Mouse (Mus musculus): ENCODE measurements around the gene Plekhm2.

Plekhm2 gene

DNA sequence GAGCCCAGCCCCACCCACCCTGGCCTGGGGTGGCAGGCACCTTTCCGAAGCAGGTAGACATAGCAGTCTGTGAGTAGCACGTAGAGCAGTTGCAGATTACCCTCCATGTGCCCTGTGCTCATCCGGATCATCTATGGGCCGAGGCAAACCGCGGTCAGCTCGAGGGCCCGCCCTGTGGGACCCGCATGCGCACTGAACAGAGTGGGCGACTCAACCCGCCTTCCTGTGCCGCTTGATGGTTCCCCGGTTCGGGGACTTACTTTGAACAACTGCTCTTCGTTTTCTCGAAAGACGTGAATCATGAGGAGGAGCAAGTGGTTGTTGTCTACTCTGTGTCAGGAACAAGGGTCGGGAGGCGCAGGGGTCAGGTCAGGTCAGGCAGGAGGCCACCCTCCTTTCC, 33.4 kb downstream of the Plekhm2 start:
- no peak for DNase-seq (ENCODE audit: low read depth)

- no peak for DNase-seq (ENCODE audit: low read depth)
Measured at GRCm38 (mm10) chr4:141630021-141630420, 34.7 kb downstream of the Plekhm2 start.

- no peak for DNase-seq (ENCODE audit: low read depth)
Measured at GRCm38 (mm10) chr4:141628661-141629060, 36.0 kb downstream of the Plekhm2 start.

GRCm38 (mm10) chr4:141627502-141627901, 37.2 kb downstream of the Plekhm2 start:
- DNase-seq (ENCODE audit: low read depth) = no peak

- no peak for DNase-seq (ENCODE audit: low read depth)
Measured at GRCm38 (mm10) chr4:141625774-141626550, 38.7 kb downstream of the Plekhm2 start.

DNA sequence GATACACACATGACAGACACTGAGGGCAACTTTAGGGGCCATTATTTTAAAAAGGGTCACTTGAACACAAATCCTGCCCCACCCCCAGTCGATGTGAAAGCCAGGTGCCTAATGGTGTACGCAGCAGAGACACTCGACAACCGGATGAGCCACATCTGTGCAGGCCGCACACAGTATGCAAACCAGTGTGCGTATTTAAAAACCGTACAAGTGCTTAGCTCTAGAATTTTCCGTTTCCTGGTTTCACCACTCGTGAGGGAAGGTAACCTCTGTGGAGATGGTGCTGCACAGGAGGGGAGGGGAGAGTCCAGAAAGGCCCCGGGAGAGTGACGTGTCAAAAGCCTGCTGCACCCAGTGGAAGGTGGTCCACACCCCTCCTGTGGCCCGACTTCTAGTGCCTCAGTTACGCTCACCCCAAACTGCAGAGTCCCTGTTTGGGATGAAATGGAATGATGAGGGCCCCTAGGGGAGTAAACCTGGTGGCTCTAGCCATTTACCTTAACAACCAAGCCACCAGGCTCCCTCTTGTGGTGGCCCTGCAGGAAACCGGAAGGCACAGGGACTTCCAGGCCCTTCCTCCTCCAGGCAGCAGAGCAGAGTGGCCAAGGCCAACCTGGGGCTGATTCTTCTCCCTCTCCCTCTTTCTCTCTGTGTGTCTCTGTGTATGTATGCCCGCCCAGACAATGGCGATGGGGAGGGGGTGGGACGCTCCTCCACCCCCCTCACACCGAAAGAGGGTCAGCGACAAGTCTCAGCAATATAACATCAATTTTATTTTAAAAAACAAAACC, 39.5 kb downstream of the Plekhm2 start:
- no peak for DNase-seq (ENCODE audit: low read depth)

DNA sequence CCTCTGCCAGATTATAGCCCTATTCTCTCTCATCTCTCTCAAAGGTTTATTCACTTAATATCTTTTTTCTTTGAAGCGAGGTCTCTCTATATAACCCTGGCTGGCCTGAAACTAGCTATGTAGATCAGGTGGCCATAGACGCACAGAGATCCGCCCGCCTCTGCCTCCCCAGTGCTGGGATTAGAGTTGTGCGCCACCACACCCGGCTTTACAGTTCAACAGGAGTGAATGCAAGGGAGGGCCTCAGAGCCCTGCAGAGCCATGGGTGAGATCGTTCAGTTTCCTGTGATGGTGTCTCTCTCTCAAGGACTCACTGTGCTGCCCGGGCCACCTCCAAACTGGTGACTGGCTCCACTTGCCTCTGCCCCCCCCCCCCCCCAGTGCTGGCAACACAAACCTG, 40.6 kb downstream of the Plekhm2 start:
- no peak for DNase-seq (ENCODE audit: low read depth)

DNA sequence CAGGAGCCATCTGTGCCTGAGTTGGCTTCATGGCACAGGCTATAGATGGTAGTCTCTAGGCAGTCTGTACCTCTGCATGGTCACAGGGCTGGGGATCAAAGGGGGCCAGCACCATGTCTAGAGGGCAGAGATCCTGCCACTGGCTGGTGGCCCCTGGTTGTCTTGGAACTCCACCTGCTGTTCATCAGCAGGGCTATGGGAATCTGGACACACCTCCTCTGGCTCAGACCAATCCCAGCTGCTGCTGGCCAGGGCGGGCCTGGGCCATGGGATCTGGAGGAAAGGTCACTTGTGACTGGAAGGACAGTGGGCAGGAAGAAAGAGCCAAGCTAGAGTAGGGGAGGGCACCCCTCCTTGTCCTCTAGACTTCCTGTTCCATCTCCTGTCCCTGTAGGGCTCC, 41.0 kb downstream of the Plekhm2 start, which contains the start of gene Slc25a34:
Slc25a34 (minus strand) TSS at position 156 of the 400 bp plus-strand sequence.
- DNase-seq (ENCODE audit: low read depth) = no peak

DNA sequence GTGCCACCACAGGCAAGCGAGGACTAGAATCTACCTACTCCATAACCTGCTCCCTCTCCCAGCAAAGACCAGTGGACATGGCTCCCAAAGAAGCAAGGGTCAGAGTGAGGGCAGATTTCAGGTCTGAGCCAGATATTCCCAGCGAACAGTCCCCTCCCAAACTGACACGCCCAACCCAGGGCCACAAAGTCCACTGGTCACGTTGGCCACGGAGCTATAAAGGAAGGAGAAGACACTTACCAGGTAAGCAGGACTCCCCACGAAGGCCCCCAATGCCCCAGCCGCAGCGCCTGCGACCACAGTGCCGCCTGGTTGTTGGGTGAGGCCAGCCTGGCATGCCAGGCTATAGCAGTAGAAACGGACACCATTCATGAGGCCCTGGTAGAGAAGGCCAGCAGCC, 41.7 kb downstream of the Plekhm2 start:
- no peak for DNase-seq (ENCODE audit: low read depth)

DNA sequence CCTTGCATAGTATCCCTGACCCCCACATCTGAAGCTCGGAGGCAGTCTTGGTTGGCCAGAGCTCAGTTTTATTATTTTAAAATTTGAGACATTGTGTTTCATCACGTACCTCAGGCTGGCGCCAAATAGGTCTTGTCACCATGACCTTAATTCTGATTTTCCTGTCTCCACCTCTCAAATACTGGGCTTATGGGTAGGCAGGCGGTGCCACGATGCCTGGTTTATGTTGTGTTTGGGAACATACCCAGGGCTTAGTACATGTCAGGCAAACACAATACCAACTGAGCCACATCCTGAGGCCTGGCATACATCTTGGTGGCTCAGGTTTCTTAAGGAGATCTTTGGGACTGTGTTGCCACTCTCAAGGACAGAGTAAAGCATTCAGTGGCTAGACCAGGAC, 42.1 kb downstream of the Plekhm2 start:
- DNase-seq (ENCODE audit: low read depth) = no peak

DNA sequence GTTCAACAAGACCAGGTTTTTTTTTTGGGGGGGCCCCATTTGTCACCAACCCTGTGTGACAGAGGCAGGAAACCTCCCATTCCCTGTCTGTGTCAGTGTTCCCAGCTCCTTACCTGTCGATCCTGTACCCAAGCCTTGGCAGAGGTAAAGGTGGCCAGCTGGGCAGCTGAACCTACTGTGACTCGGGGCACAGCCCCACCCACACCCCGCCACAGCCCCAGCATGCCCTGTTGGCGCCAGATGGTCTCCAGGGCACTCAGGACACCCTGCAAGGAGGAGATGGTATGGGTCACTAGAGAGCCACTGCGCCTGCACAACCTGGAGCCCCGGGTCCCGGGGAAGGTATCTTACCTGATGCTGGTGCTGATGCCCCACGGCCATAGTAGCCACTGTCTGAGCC, 42.6 kb downstream of the Plekhm2 start:
- no peak for DNase-seq (ENCODE audit: low read depth)

GRCm38 (mm10) chr4:141621297-141621696, 43.4 kb downstream of the Plekhm2 start:
- DNase-seq (ENCODE audit: low read depth) = no peak

DNA sequence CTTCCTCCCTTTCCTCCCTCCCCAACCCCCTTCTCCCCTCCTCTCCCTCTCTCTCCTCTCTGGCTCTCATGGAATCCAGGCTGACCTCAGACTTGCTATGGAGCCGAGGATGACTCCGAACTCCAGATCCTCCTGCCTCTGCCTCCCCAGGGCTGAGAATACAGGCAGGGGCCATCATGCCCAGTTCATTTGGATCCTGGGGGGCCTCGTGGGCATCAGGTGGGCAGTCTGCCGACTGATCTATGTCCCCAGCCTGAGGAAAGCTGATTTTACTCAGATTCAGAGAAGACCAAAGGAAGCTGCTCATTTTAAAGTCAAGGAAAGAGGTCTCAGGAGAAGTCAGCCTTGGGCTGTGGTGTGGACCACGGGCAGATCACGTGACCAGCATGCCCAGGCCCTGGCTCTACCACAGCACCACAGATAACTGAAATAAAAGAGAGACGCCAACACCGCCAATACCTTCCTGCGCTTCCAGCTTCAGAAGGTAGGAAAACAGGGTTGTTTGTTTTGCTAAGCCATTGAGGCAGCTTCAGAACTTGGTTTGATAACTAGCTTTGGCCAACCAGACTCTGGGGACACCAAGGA, 45.3 kb downstream of the Plekhm2 start:
- DNase-seq (ENCODE audit: low read depth) = no peak

DNA sequence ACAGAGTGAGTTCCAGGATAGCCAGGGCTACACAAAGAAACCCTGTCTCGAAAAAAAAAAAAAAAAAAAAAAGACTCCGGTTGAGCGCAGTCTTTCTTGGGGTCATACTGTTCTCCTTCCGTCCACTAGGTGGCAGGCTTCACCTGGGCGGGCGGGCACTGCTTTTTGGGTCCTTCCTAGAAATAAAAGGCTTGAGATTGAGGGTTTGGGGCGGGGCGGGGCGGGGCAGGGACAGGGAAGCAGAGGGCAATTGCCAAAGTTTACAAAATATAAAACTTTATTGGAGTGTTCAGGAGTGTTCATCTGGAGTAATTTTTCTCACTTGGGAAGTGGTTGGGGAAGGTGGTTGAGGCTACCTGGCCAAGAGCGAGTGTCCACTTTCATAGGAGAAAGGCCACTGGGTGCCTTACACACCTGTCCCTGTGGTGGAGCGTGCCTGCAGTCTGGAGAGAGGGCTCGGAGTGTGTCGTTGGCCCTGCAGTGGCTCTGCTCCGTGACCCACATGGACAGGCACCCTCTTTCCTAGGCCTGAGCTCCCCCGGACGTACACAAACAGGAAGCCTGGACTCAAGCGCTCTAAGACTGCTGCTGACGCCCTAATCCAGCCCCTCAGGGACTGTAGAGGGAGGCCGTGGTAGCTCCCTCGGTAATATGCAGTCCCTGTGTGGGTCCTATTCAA, 46.0 kb downstream of the Plekhm2 start, which contains the start of gene Tmem82:
Tmem82 (minus strand) TSS at position 69 of the 679 bp plus-strand sequence.
- DNase-seq (ENCODE audit: low read depth) = no peak

- DNase-seq (ENCODE audit: low read depth) = no peak
Measured at GRCm38 (mm10) chr4:141617863-141618564, 46.7 kb downstream of the Plekhm2 start.

DNA sequence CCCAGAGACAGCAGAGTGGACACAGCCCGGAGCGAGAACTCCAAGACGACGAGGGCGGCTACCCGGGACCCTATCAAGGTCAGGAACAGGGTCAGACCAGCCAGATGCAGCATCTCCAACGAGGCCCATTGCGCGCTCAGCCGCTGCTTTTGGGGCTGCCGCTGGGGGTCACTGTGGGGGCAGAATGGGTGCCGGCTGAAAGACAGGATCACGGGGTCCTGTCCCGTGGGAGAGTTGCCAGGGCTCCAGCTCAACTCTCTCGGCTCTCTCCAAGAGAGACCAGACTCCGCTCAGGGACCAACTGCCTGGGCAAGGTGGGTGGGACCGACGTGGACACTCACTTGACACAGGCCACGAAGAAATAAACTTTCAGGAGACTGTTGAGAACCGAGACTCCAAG, 47.4 kb downstream of the Plekhm2 start:
- DNase-seq (ENCODE audit: low read depth) = no peak

DNA sequence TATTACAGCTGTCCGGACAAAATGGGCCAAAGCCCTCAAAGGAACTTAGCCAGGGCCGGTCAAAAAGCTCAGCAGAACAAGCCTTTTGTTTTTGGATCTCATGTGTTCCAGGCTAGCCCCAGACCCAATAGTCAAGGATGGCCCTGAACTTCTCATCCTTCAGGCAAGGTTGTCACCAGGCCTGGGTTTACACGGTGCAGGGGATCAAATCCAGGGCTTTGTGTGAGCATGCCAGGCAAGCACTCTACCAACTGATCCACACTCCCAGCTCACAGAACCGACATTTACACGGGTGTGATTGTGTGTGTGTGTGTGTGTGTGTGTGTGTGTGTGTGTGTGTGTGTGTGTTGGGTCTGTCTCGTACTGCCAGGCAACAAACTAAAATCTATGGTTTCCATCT, 47.9 kb downstream of the Plekhm2 start:
- DNase-seq (ENCODE audit: low read depth) = no peak

DNA sequence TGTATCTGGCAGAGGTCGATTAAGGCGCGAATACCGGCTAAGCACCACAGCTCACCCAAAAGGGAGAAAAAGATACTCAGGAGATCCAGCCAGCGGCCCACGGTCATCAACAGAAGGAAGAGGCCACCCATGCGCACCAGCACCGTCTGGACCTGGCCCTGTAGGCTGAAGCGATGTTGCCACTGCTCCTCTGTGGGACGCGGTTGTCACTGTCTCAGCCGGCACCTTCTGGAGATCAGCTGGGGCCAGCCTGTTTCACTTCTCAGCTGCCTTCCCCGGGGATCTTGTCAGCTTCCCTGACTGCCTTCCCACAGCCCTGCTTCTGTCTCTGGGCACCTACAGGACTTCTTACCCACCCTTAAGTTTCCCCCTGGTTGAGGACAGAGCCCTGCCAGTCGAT, 49.8 kb downstream of the Plekhm2 start:
- no peak for DNase-seq (ENCODE audit: low read depth)

GRCm38 (mm10) chr4:141609538-141609937, 55.2 kb downstream of the Plekhm2 start:
- DNase-seq (ENCODE audit: low read depth) = peak; percentile 80

- DNase-seq (ENCODE audit: low read depth) = no peak
Measured at GRCm38 (mm10) chr4:141605861-141606260, 58.8 kb downstream of the Plekhm2 start, which contains the start of gene Fblim1. Gene Fblim1, minus strand, starts transcription at chr4:141606096.

GRCm38 (mm10) chr4:141605421-141605820, 59.3 kb downstream of the Plekhm2 start:
- DNase-seq (ENCODE audit: low read depth) = no peak

DNA sequence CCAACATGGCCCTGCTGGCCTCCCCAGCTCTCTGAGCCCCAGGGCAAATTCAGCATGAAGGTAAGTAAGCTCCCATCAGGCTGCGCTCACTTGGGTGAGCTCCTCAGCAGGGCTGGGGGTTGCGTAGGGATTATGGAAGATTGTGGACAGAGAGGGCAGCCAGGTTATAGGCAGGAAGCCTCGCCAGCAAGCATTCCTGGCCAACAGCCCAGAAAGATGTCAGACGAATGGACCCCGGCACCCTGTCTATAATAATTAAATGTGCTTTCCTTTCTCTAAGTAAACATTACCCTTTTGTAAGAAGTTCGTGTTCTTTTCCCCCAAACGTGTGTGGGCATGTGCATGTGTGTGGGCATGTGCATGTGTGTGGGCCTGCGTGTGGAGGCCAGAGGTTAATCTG, 60.2 kb downstream of the Plekhm2 start:
- DNase-seq (ENCODE audit: low read depth) = no peak

Data from fibroblast of lung, adult 2 months (primary cell).